Mouse (Mus musculus): ENCODE results near the gene Snph.
"Not testable (repeated sequence)": the region's sequence is repeated elsewhere in the genome, so short reads cannot be mapped to it uniquely, and the experiment has no call there.

The Snph gene

DNA sequence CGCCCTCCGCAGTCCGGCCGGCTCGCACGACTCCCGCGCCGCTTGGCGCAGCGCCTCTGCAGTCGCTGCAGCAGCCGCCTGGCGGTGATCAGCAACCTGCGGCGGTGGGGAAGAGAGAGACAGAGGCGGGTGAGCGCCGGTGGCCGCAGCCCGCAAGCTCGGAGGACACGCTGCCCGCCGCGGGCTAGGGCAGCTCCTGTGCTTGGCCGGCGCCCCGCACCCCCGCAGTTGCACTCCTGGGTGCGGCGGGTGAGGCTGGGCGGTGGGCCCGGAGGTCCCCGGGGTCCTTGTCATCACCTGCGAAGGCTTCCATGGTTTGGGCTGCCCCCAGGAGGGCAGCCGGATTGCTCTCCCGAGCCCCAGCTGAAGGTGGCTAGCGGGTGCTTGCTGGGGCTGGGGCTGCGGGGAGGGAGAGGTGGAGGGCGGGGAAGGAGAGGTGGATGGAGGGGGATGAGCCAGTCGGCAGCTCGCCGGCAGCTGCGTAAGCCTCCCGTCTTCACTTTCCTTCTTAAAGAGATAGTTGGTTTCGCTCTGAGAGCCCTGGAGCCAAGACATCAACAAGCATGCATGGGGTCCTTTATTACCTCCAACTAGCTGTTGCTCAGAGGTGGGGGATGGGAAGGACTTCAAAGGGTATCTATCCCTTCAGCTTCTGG is at the start of gene Snph:
TSS of gene Snph (minus strand) at position 435 of the 656 bp plus-strand sequence.
- peak; percentile 76 for DNase-seq (ENCODE audit: extremely low spot score, low spot score)

- DNase-seq (ENCODE audit: extremely low spot score, low spot score) = no peak
Measured at GRCm38 (mm10) chr2:151676234-151676633, 43.8 kb upstream of the Snph start.

DNA sequence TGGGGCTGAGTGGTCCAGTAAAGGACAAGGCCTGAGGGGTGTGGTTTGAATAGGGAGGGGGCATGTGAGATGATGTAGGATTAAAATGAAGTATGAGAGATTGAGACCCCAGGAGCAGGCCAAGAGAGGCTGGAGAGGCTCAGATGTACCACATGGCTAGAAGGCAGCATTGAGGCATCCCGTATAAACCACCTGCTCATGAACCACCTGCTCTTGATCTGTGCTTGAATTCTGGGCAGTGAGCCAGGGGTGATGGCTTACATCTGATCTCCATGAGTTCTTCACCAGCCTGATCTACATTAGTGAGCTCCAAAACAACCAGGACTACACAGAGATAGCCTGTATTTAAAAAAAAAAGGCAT is 38.6 kb upstream of the Snph start:
- no peak for DNase-seq (ENCODE audit: extremely low spot score, low spot score)

- DNase-seq (ENCODE audit: extremely low spot score, low spot score) = no peak
Measured at GRCm38 (mm10) chr2:151670026-151670967, 37.9 kb upstream of the Snph start.

GRCm38 (mm10) chr2:151668433-151668832 is 36.0 kb upstream of the Snph start, which contains the start of gene Rad21l:
Gene Rad21l, minus strand, starts transcription at chr2:151668533.
- DNase-seq (ENCODE audit: extremely low spot score, low spot score) = no peak

- DNase-seq (ENCODE audit: extremely low spot score, low spot score) = no peak
Measured at GRCm38 (mm10) chr2:151652053-151652452, 19.7 kb upstream of the Snph start.

DNA sequence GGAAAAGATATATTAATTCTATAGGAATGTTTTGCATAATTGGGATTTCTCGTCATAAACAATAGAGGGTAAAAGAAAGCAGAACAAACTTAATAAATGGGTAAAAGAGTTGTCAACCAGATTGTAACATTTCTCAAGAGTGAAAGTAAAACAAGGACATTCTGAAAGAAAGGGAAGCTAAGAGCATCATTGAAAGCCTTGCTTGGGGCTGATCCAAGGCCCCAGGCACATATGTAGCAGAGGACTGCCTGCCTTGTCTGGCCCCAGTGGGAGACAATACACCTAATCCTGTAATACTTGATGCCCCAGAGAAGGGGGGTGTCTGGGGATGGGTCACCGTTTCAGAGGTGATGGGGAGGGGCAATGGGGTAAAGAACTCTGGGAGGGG is 3.6 kb upstream of the Snph start:
- no peak for DNase-seq (ENCODE audit: extremely low spot score, low spot score)

- DNase-seq (ENCODE audit: extremely low spot score, low spot score) = no peak
Measured at GRCm38 (mm10) chr2:151635362-151636014, 3.1 kb upstream of the Snph start.

DNA sequence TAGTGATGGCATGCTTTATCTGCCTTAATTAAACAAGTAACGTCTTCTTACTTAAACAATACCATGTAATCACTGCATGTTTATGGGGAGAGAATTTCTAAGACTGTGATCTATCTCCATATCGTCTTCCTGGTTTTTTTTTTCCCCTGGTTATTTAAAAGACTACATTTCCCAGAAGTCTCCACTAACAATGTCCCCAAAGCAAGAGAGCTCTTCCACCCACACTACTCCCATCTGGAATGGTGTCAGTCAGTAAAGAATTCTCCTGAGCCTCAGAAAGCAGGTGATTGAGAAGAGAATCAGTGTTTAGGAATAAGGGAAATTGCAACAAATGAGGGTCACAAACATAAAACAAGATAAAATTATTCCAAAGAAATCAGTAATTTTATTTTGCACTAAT is 2.5 kb upstream of the Snph start:
- no peak for DNase-seq (ENCODE audit: extremely low spot score, low spot score)

DNA sequence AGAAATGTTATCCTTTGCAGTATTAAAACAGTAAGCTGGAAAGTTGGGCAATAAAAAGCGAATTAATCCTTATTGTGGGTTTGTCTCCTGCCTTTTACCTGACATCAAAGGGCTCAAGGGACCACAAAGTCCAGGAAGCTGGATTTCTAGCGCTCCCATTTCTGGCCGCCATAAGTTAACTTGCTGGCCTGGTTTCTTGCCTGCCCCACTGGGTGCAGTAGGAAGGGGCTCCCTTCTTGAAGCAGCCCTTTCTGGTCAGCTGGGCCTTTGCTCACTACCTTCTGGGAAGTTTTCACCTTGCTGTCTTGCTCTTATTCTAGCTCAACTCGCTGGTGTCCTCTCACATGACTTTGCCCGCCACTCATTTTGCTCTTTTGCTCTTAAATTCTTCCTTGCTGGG is 589 bp upstream of the Snph start:
- DNase-seq (ENCODE audit: extremely low spot score, low spot score) = no peak

GRCm38 (mm10) chr2:151631406-151632158 is 811 bp downstream of the Snph start:
- no peak for DNase-seq (ENCODE audit: extremely low spot score, low spot score)

DNA sequence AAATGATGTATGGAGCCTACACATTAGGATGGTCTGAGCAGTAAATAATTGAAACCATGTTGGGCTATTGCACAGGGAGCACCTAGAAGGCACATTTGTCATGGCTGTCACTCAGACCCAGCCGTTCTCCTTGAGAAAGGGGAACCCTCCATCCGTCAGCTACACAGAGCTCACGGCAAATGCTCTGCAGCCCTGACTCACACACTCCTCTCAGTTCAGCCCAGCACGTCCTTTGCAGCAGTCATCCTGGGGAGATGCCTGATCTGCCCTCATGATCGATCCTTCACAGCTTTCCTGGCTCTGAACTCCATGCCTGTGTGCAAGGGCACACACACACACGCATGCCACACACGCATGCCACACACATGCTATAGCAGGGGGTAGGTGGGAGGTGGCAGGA is 3.1 kb downstream of the Snph start:
- DNase-seq (ENCODE audit: extremely low spot score, low spot score) = no peak

DNA sequence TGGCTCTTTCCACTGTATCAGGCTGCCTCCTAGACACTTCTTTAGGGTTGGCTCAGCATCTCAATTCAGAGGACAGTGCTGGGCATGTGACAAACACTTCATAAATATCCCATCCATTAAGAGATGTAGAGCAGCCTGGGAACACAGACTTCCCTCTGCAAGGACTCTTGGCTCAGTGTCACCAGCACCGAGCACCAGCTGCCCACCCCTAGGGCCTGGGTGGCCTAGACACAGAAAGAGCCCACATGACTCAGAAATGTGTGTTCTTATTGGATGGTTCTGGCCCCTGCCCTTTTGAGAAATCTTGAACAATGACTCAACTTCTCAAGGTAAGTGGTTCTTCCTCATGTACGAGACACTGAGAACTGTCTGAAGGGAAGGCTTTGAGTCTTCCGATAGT is 4.4 kb downstream of the Snph start:
- no peak for DNase-seq (ENCODE audit: extremely low spot score, low spot score)

DNA sequence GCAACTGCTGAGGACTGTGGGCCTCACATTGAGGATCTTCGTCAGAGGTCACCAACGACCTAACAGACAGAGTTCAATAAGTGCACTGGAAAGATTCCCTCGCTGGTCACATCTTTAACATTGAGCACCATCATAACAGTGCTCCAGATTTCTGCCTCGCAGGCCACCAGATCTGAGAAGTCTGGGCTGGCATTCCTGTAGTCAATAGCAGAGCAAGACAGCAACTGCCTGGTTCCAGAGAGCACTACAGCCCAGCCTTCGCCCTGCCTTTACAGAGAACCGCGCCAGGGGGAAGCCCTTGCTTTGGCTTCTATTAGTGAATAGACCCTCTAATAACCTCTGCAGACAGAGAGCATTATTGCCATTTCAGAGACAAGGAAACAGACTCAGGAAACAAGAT is 6.1 kb downstream of the Snph start:
- DNase-seq (ENCODE audit: extremely low spot score, low spot score) = no peak

DNA sequence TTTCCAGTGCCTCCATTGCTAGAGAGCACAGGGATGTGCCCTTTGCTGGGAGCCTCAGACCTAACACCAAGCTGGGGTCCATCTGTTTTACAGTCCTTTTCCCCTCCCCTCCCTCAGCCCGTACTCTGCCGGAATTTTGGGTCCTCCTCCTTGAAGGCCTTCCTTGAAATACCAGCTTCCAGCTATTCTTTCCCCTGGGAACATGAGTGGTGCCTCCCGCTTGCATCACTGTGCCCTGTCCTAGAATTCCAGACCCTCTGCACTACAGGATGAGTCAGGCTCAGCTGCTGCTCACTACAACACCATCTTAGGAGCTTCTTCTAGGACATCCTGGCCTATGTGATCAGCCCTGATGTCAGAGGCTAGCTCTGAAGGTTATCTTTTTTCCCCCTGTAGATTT is 8.6 kb downstream of the Snph start:
- no peak for DNase-seq (ENCODE audit: extremely low spot score, low spot score)

GRCm38 (mm10) chr2:151616551-151617329 is 15.7 kb downstream of the Snph start:
- no peak for DNase-seq (ENCODE audit: extremely low spot score, low spot score)

GRCm38 (mm10) chr2:151615779-151616178 is 16.6 kb downstream of the Snph start:
- DNase-seq (ENCODE audit: extremely low spot score, low spot score) = not testable (repeated sequence)

DNA sequence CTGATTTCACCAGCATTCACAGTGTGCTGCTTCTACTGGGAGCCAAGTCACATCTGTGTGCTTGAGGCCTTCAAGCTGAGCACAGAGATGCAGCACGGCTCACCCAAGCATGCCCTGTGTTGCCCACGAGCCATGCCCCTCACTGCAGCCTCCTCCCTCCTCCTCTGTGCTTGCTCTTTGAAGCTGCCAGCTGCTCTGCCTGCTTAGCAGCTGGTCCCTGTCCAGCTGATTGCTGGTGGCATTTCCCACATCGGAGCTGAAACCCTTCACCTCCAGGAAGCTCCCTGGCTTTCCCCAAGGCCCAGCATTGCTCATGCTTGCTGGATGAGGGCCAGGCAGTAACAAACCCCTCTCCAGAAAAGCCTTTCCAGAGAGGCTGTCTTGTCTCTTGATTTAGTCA is 22.4 kb downstream of the Snph start:
- no peak for DNase-seq (ENCODE audit: extremely low spot score, low spot score)

DNA sequence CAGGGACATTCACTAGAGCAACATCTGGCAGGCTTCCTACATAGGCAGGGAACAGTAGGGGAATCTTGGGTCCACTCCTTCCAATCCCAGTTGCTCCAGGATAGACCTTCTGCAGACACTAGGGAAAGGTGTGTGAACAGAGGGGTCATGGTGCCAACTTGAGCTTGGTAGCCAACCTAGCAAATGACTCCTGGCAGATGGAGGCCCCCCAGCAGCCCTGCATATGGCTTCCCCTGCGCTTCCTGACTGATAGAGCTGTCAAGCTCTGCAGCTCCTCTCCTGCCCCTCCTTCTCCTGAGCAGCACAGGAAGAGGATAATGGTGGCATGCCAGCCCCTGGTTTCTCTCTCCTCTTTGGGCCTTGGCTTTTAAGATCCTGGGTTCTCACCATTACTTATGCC is 24.0 kb downstream of the Snph start:
- DNase-seq (ENCODE audit: extremely low spot score, low spot score) = no peak

GRCm38 (mm10) chr2:151605437-151605987 is 26.9 kb downstream of the Snph start:
- no peak for DNase-seq (ENCODE audit: extremely low spot score, low spot score)
